Mouse (Mus musculus) ES-Bruce4 (cell line): Measurements from ENCODE around the gene Mobp.

Experiments
- CTCF ChIP-seq: IDR thresholded peaks from one replicate; pipeline ENCODE4 v1.8.1; 2011; ENCODE audit warnings: low read depth, low read length
- EP300 ChIP-seq: IDR thresholded peaks from 2 replicates; pipeline ENCODE4 v1.6.1; 2011; ENCODE audit warnings: low read depth, low read length; ENCODE audit not compliant: insufficient read depth
- POLR2A ChIP-seq: IDR thresholded peaks from one replicate; pipeline ENCODE4 v1.8.1; 2011; ENCODE audit warnings: low read length; ENCODE audit not compliant: insufficient read depth

GRCm38 (mm10) chr9:120192742-120193141, 43.2 kb downstream of the Mobp start:
- TF ChIP-seq POLR2A = no peak
- TF ChIP-seq EP300 = no peak
- TF ChIP-seq CTCF = no peak
